Mouse (Mus musculus) small intestine, adult 2 months (tissue): Measurements from ENCODE around the gene Vav2.

Experiments
- CTCF ChIP-seq: fragments of 200-500 bp; IDR thresholded peaks from 2 replicates; pipeline ENCODE4 v1.5.1; 2012; ENCODE audit warnings: low read depth, mild to moderate bottlenecking, control low read depth, inconsistent platforms, low read length, moderate library complexity, mixed read lengths; ENCODE audit not compliant: insufficient replicate concordance, insufficient read length; ENCODE audit errors: extremely low read depth
- POLR2A ChIP-seq: fragments of 200-500 bp; IDR thresholded peaks from 2 replicates; pipeline ENCODE4 v1.6.1; 2012; ENCODE audit warnings: low read depth, mild to moderate bottlenecking, control low read depth, inconsistent platforms, low read length, moderate library complexity

DNA sequence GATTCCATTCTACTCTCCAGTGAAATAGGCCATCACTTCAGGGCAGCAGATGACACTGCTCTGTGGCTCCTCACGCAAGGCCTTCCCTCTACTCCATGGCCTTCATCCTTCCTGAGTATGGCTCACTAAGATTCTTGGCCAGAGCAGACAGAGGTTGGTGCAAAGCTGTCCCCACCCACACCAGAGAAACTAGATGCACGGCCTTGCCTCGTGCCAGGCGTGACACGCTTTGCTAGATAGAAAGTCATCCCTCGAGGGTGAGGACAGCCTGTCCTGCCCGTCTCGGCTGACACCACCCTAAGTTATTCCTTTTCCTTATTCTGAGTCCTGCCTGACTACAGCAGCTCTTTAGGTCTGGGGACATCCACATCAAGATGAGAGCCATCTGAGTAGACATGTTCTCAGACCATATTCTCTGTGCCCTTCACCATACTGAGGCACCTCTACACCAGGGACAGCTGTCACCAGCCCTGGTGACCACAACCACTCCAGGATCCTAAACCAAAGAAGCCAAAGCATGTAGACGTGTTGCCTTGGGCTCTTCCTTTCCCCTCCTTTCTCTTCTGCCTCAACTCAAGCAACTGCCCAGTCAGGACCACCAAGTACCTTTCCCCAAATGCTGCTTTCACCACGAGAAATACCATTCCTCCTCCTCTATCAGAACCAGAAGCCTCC lies 97.3 kb downstream of the Vav2 start:
- no peak for TF ChIP-seq POLR2A
- TF ChIP-seq CTCF = no peak
